Mouse (Mus musculus) stomach, embryonic 16.5 days (tissue): Measurements from ENCODE around the gene Ephb4. TPM values are rescaled to one million over a fixed set of nuclear protein-coding genes. Genes with fewer than 3 reads are reported as not detected.

Source experiments
- ATAC-seq: fragments of 200-750 bp; cut with Nextera tagmentation; 2 replicates; pipeline ENCODE4 v1.8.0; 2017; ENCODE audit warnings: moderate number of reproducible peaks, moderate TSS enrichment; ENCODE audit not compliant: insufficient read depth, low FRiP score
- H3K27ac ChIP-seq: fragments of 300-500 bp; sonication (generic); 2 replicates; pipeline ENCODE4 v1.5.1; 2014; ENCODE audit warnings: low read length
- H3K27me3 ChIP-seq: fragments of 300-500 bp; sonication (generic); 2 replicates; pipeline ENCODE4 v1.6.1; 2014; ENCODE audit warnings: low read length, control low read depth, mixed read lengths; ENCODE audit not compliant: control insufficient read depth, insufficient read depth
- H3K36me3 ChIP-seq: fragments of 300-500 bp; sonication (generic); 2 replicates; pipeline ENCODE4 v1.6.1; 2014; ENCODE audit warnings: low read length; ENCODE audit not compliant: control insufficient read depth, insufficient read depth
- H3K4me1 ChIP-seq: fragments of 300-500 bp; sonication (generic); 2 replicates; pipeline ENCODE4 v1.6.1; 2014; ENCODE audit warnings: low read length, control low read depth, mixed read lengths; ENCODE audit not compliant: control insufficient read depth, insufficient read depth
- H3K4me2 ChIP-seq: fragments of 300-500 bp; sonication (generic); 2 replicates; pipeline ENCODE4 v1.6.1; 2014; ENCODE audit warnings: low read depth, low read length, mixed read lengths
- H3K4me3 ChIP-seq: fragments of 300-500 bp; sonication (generic); replicated peaks from 2 replicates; pipeline ENCODE4 v1.5.1; 2014; ENCODE audit warnings: mild to moderate bottlenecking, low read length
- H3K9ac ChIP-seq: fragments of 300-500 bp; sonication (generic); 2 replicates; pipeline ENCODE4 v1.6.1; 2014; ENCODE audit warnings: low read length
- H3K9me3 ChIP-seq: fragments of 300-500 bp; sonication (generic); replicated peaks from 2 replicates; pipeline ENCODE4 v1.6.1; 2016; ENCODE audit warnings: low read length, control low read depth; ENCODE audit not compliant: control insufficient read depth
- WGBS: fragments of 180-500 bp; shearing (Covaris S2); extraction: QIAGEN DNeasy Blood & Tissue Kit; methylation state at CpG from one replicate; pipeline ENCODE4 v1.1.7; 2014; 5-methylcytosine and 5-hydroxymethylcytosine counted together
- polyA plus RNA-seq: library from polyadenylated mRNA; unstranded; fragments of >200 nt; fragmentation: Nextera tagmentation; extraction: Ambion mirVana; gene quantifications from 2 replicates; pipeline ENCODE4 v1.2.1, GENCODE M21; 2015

The Ephb4 gene
- polyA plus RNA-seq, 1 experiment from 2014 or later = 31.6 TPM

DNA sequence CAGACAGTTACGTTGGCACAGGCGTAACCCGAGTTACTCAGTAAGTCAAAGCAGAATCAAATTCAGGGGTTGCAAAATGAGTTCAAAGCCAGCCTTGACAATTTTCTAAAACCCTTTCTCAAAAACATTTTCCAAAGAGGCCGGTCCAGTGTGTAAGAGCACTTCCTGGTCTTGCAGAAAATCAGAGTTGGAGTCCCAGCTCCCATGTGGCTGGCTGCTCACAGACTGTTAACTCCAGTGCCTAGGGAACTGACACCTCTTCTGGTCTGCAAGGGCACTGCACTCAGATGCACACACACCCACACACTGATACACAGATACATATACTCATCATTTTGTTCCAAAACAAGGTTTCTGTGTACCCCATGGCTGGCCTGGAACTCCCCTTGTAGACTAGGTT lies 41.6 kb upstream of the Ephb4 start:
- ATAC-seq = no peak
- Histone ChIP-seq H3K4me3 (peak overlapping the region; percentile 94), H3K4me1 (peaks cover 39% of the 10 kb centered on the region), H3K27ac (peak overlapping the region; percentile 91), H3K4me2 (peak overlapping the region; percentile 67), H3K9ac (peak overlapping the region; percentile 97), H3K9me3 (no peaks in the 10 kb centered on the region), H3K27me3 (no peaks in the 10 kb centered on the region), H3K36me3 (peaks cover 22% of the 10 kb centered on the region)
- 94% methylated on average over 4 of the region's 4 CpGs for WGBS

DNA sequence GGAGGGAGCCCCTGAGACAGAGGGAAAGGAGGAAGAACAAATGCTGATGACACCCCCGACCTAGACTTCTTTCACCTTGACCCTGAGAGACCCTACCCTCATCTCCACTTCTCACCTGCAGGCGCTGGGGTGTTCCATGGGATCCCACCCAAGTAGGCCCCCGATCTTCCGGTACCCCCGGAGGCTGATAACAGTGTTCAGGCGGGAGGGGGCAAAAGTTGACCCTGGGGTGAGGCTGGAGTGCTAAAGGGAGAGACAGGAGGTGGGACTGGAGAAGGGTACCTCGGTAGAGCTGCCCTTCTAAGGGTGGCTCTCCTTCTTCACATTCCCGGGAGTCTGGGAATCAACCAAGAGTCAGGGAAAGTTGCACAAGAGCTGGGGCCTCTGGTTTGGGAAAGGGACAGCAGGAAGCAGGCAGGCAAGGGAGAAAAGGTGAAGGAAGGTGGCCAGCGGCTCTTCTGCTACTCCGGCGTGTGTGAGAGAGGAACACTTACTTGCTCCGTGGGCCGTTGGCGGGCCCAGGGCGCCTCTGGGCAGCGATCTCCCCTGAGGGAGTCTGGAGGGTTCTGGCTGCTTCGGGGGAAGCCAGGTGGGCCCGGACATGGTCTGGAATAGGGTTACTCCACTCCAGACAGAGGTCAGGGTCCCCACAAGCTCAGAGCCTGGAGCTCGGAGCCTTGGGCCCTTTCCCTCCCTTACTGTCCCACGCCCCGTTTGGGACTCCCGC lies 36.3 kb upstream of the Ephb4 start:
- peaks cover 18% of the 10 kb centered on the region for H3K36me3 ChIP-seq
- WGBS = under 1% methylated on average over 22 of the region's 22 CpGs
- peak overlapping the region; percentile 83 for H3K9ac ChIP-seq
- H3K27me3 ChIP-seq = no peaks in the 10 kb centered on the region
- peak overlapping the region; percentile 58 for H3K4me3 ChIP-seq
- H3K4me2 ChIP-seq = peak overlapping the region; percentile 90
- no peaks in the 10 kb centered on the region for H3K9me3 ChIP-seq
- peaks cover 25% of the 10 kb centered on the region for H3K4me1 ChIP-seq
- peak overlapping the region; percentile 90 for H3K27ac ChIP-seq
- ATAC-seq = no peak

DNA sequence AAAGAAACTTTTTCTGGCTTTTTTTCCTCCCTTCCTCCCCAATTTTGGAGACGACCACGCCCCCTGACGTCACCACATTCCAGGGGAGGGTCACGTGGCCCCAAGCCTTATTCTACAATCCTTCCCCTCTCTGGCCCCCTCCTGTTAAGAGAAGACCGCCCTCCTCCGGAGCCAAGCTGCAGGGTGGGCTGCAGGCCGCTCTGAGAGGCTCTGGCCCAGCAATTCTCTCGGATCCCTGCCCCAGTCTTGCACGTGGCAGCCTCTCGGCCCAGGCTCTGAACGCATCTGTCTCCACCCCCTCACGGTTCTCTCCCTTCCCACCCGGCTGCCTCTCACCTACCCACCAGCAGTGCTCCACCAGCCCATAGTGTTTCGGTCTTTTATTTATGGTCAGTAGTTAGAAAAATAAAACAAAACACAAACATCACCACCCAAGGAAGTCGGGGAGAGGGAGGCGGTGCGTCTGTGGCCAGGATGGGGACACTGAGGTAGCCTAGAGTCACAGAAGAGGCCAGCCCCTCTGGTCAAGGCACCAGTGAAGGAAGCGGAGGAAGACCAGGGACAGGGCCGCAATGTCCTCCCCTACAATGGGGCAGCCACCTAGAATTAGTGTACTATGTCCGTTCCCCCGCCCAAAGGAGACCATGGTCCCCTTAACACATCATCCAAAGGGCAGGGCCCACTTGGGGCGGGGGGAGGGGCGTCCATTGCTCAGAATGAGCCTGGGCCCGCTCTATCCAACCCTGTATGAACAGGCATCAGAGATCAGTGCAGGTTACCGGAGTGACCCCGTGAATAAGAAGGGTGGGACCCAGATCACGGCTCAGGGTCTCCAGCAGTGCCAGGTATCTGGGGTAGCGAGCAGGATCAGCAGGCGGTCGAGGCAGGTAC lies 35.5 kb upstream of the Ephb4 start, which contains the start of gene Trip6:
Gene Trip6, minus strand, starts transcription at position 212 of the 891 bp plus-strand sequence.
- WGBS = 15% methylated on average over 30 of the region's 30 CpGs
- Histone ChIP-seq H3K36me3 (peaks cover 10% of the 10 kb centered on the region), H3K4me1 (peaks cover 25% of the 10 kb centered on the region), H3K27me3 (no peaks in the 10 kb centered on the region), H3K4me3 (peak within 1 kb of the TSS; percentile 58), H3K4me2 (peak within 1 kb of the TSS; percentile 90), H3K9ac (peak within 1 kb of the TSS; percentile 83), H3K9me3 (no peaks in the 10 kb centered on the region), H3K27ac (peak within 1 kb of the TSS; percentile 90)
- peak; percentile 94 for ATAC-seq

DNA sequence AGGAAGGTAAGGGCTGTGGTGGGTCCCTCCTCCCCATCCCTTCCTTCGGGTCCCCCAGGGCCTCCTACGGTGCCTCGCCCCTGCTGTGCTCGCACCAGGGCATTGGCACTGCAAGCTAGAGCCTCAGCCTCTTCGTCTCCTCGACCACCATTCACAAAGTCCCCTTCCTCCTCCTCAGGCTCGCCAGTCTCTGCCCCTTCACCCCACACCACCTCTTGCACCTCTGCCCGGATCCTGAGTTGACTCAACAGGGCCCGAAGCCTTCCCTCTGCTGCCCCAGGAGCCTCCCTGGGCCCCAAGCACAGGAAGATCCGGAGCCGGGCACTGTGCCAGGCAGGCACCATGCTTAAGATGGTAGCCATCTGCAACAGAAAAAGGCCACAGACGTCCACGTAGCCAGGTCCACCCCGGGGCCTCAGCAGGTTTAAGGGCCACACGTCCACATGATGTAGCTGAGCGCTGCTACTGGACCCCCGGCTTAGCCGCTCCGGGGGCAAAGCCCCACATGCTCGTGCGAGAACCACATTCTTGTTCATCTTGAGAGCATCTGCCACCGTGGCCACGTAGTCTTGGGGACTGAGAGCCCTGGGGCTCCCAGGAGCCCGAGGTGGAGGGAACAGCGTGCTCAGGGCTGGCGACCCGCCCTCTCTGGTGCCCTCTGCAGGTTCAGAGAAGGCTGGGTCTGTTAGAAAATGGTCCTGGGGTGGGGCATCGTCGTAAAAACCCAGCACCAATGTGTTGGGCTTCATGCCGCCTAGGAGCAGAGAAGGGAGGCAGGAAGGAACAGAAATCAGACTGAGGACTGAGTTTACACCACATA lies 34.6 kb upstream of the Ephb4 start:
- Histone ChIP-seq H3K4me3 (no peak overlapping the region), H3K27me3 (no peaks in the 10 kb centered on the region), H3K9me3 (no peaks in the 10 kb centered on the region), H3K27ac (peak overlapping the region; percentile 90), H3K4me1 (peaks cover 25% of the 10 kb centered on the region), H3K4me2 (peak overlapping the region; percentile 90), H3K36me3 (peaks cover 2% of the 10 kb centered on the region; the same call in 1 of the 2 replicates), H3K9ac (peak overlapping the region; percentile 83)
- WGBS = 42% methylated on average over 30 of the region's 30 CpGs
- ATAC-seq = 0 out of 2 replicates have a peak, but pooled peaks have one; percentile 0

DNA sequence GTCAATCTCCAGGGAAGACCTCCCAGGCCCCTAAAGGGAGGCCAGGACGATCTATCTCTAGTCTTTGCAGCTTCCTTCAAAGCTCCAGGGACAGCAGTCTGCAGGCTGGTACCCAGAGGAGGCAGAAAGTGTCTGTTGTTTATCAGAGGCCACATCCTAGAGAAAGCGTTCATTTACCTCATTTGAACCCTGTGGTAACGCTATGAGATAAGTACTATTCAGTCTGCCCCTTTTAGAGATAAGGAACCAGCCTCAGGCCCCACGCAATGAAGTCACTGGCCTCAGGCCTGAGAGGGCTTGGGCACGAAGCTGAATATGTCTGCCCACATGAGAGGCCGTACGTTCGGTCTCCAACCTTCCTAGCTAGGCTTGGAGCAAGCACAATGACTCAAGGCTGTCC lies 32.5 kb upstream of the Ephb4 start:
- no peaks in the 10 kb centered on the region for H3K9me3 ChIP-seq
- 75% methylated on average over 8 of the region's 8 CpGs for WGBS
- peaks cover 20% of the 10 kb centered on the region for H3K4me1 ChIP-seq
- H3K27ac ChIP-seq = no peak overlapping the region
- no peaks in the 10 kb centered on the region for H3K36me3 ChIP-seq
- ATAC-seq = no peak
- H3K27me3 ChIP-seq = no peaks in the 10 kb centered on the region
- no peak overlapping the region for H3K9ac ChIP-seq
- no peak overlapping the region for H3K4me3 ChIP-seq
- H3K4me2 ChIP-seq = no peak overlapping the region

GRCm38 (mm10) chr5:137318570-137318969 lies 31.3 kb upstream of the Ephb4 start:
- WGBS = 68% methylated on average over 1 of the region's 1 CpGs
- no peak for ATAC-seq
- no peaks in the 10 kb centered on the region for H3K36me3 ChIP-seq
- H3K4me1 ChIP-seq = peaks cover 12% of the 10 kb centered on the region
- no peak overlapping the region for H3K9ac ChIP-seq
- no peak overlapping the region for H3K4me2 ChIP-seq
- H3K9me3 ChIP-seq = no peaks in the 10 kb centered on the region
- no peak overlapping the region for H3K4me3 ChIP-seq
- H3K27ac ChIP-seq = no peak overlapping the region
- no peaks in the 10 kb centered on the region for H3K27me3 ChIP-seq

DNA sequence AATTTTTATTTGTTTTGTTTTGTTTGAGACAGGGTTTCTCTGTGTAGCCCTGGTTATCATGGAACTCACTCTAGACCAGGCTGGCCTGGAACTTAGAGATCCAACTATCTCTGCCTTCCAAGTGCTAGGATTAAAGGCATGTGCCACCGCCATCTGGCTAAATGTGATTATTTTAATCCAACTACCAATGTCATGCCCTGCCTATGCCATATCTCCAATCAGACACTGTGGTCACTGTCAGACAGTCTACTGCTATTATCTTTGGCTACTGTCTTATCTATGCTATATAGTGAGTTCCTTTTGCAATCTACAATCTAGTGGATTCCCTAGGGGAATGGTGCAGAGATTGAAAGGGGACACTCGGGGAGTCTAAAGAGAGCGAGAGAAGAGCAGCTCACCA lies 28.9 kb upstream of the Ephb4 start:
- Histone ChIP-seq H3K4me3 (no peak overlapping the region), H3K27me3 (no peaks in the 10 kb centered on the region), H3K36me3 (no peaks in the 10 kb centered on the region), H3K4me2 (no peak overlapping the region), H3K27ac (no peak overlapping the region), H3K4me1 (no peaks in the 10 kb centered on the region), H3K9ac (no peak overlapping the region), H3K9me3 (no peaks in the 10 kb centered on the region)
- 95% methylated on average over 3 of the region's 3 CpGs for WGBS
- ATAC-seq = no peak

GRCm38 (mm10) chr5:137330910-137331309 lies 19.0 kb upstream of the Ephb4 start:
- H3K27ac ChIP-seq = no peak overlapping the region
- WGBS = 82% methylated on average over 7 of the region's 7 CpGs
- H3K36me3 ChIP-seq = no peaks in the 10 kb centered on the region
- no peak overlapping the region for H3K4me3 ChIP-seq
- H3K9ac ChIP-seq = no peak overlapping the region
- H3K4me1 ChIP-seq = no peaks in the 10 kb centered on the region
- no peak for ATAC-seq
- H3K9me3 ChIP-seq = no peaks in the 10 kb centered on the region
- H3K4me2 ChIP-seq = no peak overlapping the region
- no peaks in the 10 kb centered on the region for H3K27me3 ChIP-seq
